Mouse (Mus musculus): ENCODE measurements around the gene Duxbl3.
"Not testable (repeated sequence)": the region's sequence is repeated elsewhere in the genome, so short reads cannot be mapped to it uniquely, and the experiment has no call there.

Duxbl3 gene

DNA sequence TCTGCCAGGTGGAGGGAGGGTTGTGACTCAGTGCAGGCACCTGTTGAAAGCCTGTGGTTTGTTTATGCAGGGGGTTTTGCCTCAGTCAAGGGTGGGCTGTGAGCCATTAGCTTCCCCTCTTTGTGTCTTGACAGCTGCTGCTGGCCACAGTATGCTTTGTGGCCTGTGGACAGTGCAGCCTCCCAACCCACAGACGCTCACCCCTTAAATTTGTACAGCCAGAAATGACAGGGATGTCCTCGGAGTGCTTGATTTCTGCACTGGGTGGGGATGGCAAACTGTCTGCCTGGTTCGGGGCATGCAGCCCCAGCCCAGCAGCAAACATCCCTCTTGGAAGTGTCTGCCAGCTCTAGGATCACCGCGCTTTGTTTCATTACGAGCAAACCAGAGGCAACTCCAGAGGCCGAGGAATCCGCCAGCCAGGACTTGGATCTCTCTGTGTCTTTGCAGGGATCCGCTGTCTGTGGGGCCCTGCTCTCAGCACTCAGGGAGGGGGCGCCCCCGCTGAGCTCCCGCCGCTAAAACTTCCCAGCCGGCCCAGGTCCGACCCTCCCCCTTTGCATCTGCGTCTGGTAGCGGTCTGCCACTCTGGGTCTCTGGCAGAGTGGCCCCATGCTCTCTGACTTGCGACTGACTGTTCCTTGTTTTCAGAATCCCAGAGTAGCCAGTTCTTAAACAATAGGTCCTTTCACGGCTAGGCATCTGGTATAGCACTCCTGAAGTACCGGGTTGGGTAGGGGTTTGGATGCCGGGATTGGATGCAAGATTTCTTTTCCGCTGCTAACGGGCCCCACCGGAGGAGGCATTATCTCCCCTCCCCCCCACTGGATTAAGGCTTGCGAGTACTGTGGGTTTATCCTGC, at the start of gene Duxbl3:
Gene Duxbl3 (plus strand): TSS at position 207 of the 862 bp plus-strand sequence.
- DNase-seq (ENCODE audit: low spot score in 2 of 2) = not testable (repeated sequence)

DNA sequence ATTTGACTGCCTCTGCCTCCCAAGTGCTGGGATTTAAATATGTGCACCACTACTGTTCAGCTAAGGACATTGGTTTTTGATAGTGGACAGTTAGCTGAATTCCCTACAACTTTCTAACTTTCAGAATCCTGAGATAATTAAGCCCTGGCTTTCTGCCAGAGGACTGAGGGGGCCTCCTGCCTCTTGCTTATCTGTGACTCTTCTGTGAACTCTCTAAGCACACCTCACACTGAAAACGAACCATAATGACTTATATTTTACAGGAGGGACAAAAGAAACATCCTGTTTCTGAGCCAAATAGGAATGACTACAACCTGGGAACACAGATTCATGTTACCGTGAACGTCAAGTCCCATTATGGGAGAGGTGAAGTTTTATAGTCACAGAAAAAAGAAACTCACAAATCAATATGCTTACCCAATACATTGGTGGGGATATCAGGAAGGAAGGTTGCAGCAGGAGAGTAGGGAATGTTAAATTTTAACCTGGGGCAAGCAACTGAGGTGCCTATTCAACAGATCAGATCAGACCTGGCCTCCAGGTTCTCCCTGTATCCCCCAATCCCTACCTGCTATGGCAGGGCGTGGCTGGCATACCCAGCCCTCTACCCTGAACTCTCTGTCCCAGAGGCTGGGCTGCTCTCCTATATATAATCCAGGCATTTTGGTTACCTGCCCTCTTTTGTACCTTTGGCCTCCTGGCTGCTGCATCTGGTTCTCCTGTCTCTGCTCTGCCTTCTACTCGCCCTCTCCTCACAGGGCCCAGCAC, 41.3 kb upstream of the Duxbl3 start:
- DNase-seq (ENCODE audit: low spot score in 2 of 2) = not testable (repeated sequence)

DNA sequence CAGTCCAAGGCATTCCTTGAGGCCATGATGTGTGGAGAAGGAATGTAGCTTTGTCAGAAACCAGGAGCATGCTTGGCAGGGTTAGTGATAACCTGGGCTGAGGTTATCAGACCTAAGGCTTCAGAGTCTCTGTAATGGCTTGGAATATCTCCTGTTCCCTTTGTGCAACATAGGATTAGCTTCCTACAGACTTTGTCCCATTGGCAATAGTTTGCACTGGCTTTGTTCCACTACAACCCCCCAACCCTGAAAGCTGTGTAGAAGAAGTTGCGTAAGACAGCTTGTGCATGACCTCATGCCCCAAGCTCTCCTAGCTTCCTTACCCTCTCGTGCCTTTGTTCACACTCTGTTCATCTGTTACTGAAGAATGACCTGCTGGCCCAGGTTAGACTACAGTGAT, 20.6 kb upstream of the Duxbl3 start:
- DNase-seq (ENCODE audit: low spot score in 2 of 2) = not testable (repeated sequence)

DNA sequence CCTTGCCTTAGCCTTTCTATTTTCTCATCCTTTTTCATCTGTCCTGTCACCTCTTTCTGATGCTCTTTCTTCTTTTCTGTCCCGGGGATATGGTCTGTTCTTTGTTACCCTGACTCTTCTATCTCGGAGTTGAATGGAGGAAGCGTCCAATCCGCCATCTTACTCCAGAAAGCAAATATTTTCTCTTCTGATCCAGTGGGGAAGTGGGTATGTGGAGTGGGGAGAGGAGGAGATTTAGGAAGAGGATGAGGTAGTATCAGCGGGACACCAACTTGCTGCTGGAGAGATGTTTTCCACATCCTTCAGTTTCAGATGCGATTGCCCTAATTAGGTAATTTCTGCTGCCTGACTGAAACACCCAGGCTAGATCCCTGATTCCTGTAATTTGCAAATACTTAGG, 967 bp downstream of the Duxbl3 start:
- DNase-seq (ENCODE audit: low spot score in 2 of 2) = not testable (repeated sequence)

DNA sequence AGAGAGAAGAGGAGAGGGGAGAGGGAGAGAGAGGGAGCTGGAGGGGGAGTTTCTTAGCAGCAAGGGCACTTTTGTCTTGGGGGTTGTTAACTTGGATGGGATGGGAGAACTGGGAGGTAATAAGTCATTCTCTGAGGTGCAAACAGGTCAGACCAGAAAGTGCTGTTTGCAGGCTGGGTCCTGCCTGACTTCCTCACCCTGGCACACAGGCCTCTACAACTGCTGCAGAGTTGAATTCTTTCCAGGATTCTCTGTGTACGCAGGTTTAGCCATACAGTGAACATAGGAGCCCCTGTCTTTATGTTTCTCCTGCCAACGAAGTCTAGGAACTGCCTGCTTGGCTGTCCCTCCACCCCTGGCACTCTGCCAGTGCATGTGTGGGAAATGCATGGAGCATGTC, 29.0 kb downstream of the Duxbl3 start:
- not testable (repeated sequence) for DNase-seq (ENCODE audit: low spot score in 2 of 2)

DNA sequence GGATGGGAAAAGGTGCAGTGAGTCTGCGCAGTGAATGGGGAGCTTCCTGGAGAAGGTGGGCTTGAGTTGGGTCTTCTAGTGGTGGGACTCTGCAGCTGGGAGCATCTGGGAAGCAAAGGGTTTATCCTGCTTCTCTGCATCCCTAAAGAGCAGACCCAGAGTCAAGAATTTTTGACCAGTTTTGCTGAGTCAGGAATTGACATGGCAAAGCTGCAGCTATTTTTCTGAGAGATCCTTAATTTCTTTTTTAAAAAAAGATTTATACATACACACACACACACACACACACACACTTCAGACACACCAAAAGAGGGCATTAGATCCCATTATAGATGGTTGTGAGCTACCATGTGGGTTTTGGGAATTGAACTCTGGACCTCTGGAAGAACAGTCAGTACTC, 36.1 kb downstream of the Duxbl3 start:
- no peak for DNase-seq (ENCODE audit: low spot score in 2 of 2)

DNA sequence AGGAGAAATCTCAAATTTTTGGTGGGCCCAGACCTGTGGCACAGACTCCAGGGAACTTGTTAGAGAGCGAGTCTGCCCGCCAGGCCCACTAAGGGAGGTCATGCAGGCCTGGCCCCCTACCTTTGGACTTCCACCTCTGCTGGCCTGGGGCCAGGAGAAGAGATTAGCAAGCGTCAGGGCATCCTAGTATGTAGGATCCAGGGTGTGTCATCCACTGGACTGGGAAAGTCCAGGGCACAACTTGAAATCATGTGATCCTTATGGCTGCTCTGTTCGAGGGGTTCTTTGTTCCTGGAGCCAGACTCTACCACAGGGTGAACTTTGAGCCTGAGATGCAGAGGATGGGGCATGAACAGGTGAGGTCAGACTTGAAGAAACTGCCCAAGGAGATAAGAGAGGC, 39.3 kb downstream of the Duxbl3 start:
- DNase-seq (ENCODE audit: low spot score in 2 of 2) = no peak

DNA sequence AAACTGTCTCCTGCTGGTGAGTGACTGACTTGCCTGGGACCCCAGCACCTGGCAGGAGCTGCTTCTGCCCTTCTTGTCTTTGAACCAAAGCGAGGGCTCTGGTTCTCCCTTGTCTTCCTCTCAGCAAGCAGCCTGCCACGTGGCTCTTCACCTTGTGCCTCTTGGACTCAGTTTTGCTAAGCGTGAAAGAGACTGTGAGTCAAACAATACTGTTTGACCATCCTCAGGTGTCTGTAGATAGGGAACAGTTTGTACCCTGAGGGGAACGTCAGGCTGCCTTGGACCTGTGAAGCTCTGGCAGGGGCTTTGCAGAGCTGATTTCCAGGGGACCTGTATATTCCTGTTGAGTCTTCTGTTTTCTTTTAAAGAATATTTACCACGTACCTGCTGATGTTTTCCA, 39.7 kb downstream of the Duxbl3 start:
- no peak for DNase-seq (ENCODE audit: low spot score in 2 of 2)

DNA sequence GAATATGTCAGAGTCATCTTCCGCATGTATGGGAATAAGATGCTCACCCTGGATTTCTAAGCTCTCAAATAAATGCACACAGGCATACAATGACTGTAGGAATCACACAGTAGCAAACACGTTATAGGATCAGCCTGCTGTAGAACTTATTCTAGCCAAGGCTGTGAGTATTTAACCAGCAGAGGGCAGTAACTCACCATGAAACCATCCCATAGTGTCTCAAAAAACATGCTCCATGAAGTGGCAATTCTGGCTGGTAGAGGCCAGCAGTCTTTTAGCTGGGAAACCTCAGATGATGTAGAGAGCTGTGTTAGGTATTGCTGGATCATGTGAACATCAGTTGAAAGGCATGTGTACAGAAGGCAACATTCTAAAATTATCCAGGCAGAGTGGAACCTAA, 45.3 kb downstream of the Duxbl3 start:
- DNase-seq (ENCODE audit: low spot score in 2 of 2) = peak; percentile 9 to 42

DNA sequence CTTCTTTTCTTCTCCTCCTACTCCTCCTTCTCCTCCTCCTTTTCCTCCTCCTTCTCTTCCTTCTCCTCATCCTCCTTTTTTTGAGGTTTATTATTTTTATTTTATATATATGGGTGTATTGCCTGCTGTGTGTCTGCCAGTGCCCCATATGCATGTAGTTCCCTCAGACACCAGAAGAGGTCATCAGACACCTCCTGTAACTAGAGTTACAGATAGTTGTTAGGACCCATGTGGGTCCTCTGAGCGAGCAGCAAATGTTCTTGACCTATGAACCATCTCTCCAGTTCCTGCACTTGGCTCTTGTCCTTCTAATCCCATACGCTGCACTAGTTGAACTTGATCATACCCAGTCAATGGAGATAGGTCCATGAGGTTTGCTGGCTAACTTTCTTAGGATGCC, 48.3 kb downstream of the Duxbl3 start:
- DNase-seq (ENCODE audit: low spot score in 2 of 2) = no peak

DNA sequence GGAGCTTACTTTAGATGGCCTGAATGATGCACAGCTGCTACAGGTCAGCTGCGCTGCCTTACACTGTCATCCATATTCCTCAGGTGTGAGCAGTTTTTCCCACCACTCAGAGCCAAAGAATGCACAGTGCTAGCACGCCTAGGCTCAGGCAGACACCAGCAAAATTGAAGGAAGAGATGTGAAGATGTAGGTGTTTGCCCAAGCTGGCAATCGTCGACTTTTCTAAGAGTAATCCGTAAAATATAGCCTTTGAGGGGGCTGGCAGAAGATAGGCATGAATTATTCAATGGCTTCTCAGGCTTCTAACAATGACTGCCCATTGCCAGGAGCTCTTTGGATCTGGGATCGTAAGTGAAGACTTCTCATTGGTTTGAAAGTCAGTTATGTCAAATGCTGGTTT, 51.1 kb downstream of the Duxbl3 start:
- DNase-seq (ENCODE audit: low spot score in 2 of 2) = no peak

DNA sequence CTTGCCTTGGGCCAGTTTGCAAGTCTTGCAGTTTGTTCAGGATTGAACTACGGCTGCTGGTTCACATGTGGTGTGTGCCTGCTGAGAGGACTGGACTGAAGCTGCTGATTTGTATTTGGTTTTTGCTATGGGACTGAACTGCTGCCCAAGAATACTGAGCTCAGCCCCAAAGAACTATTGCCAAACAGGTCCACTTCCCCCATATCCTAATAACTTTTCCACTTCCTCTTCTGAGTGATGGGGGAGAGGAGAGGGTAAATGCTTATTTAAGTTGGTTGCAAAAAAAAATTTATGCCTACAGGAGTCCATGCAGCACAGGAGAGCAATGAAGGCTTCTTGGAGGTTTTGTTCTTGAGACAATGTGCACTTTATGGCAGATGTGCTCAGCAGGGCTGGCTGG, 51.7 kb downstream of the Duxbl3 start:
- DNase-seq (ENCODE audit: low spot score in 2 of 2) = no peak

DNA sequence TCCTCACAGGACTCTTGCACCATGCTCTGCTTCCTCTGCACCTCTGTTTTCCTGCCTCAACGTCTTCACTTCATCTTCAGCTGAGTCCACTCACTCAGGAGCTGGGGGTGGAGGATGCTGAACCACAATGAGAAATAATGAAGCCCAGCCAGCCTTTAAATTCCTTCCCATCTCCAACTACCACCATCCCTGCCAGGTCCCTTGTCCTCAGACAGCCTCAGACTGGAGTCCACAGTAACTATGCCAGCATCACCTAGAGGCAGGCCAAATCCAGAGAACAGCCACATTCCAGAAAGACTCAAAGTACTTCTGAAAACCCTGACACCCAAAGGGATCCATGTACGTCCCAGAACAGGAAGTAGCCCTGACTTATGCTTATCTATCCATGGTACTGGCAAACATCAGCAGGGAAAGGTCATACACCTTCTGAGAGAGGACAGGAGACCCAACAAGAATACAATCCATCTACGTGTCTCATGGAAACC, 58.5 kb downstream of the Duxbl3 start:
- no peak for DNase-seq (ENCODE audit: low spot score in 2 of 2)
